In genomic region chr17:28154970-28155369, GRCm38 (mm10) we compare ENCODE assay signal across 18 mouse cellular contexts.
"Had no signal": no experiment of that assay in that cellular context is flagged by ENCODE, and none has a peak within 500 bp of the region (broad histone marks: within the 10 kb centered on the region; RNA-seq: fewer than 3 reads in every experiment).

No protein-coding gene starts in this region.

- DNase-seq: lung, embryonic 14.5 days; lung, postnatal 10 days; lung, postnatal 4 days; midbrain, embryonic 14.5 days; retina, postnatal 1 day; right cerebral cortex, adult 18-20 months; right cerebral cortex, postnatal 25 days; right cerebral cortex, postnatal 4 days; spleen, adult 18-20 months; thymus, adult 2 months; thymus, postnatal 25 days; thymus, postnatal 4 days had no signal

- H3K4me2 ChIP-seq: lung, embryonic 14.5 days; midbrain, embryonic 12.5 days; neural tube, embryonic 13.5 days; neural tube, embryonic 15.5 days had no signal

- H3K4me3 ChIP-seq: midbrain, embryonic 10.5 days; midbrain, embryonic 12.5 days; myocyte; neural tube, embryonic 13.5 days; neural tube, embryonic 15.5 days had no signal

- H3K27ac ChIP-seq: midbrain, embryonic 10.5 days; midbrain, embryonic 12.5 days; neural tube, embryonic 13.5 days; neural tube, embryonic 15.5 days had no signal

- H3K9me3 ChIP-seq: midbrain, embryonic 10.5 days; midbrain, embryonic 12.5 days; neural tube, embryonic 13.5 days; neural tube, embryonic 15.5 days had no signal

- ATAC-seq: midbrain, embryonic 16.5 days had no signal

- H3K9ac ChIP-seq: lung, embryonic 14.5 days; midbrain, embryonic 12.5 days; neural tube, embryonic 13.5 days; neural tube, embryonic 15.5 days had no signal

- H3K27me3 ChIP-seq: neural tube, embryonic 13.5 days; neural tube, embryonic 15.5 days had no signal
